Mouse (Mus musculus) cerebellum, postnatal 14 days (tissue): ENCODE data around the gene Olfr1396.
A peak's percentile ranks its signal among the peaks of the same experiment; 100 is the strongest.

Experiments used
- DNase-seq, 2 experiments: peaks; one replicate each; pipeline ENCODE4 v3.0.0; 2021; ENCODE audit warnings: mixed read lengths in 2 of 2

Olfr1396 gene

DNA sequence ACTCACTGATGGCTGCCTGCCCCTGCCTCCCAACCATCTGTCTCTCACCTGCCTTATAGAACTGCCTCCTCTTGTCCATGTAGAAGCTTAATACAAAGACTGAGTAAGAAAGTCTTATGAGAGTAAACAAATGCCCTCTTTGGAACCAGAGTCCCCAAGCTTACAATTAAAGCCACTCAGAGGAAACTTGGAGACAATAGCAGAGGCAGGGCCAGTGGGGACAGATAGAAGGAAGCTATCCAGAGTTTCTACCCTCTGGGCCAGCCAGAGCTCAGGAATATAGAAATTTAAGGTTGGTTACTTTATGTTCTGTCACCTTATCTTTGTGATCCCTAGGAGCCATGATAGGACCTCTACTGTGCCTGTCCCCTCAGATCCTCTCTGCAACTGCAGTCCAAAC is at the start of gene Olfr1396:
Olfr1396 (minus strand) TSS at position 101 of the 400 bp plus-strand sequence.
- no peak for DNase-seq

DNA sequence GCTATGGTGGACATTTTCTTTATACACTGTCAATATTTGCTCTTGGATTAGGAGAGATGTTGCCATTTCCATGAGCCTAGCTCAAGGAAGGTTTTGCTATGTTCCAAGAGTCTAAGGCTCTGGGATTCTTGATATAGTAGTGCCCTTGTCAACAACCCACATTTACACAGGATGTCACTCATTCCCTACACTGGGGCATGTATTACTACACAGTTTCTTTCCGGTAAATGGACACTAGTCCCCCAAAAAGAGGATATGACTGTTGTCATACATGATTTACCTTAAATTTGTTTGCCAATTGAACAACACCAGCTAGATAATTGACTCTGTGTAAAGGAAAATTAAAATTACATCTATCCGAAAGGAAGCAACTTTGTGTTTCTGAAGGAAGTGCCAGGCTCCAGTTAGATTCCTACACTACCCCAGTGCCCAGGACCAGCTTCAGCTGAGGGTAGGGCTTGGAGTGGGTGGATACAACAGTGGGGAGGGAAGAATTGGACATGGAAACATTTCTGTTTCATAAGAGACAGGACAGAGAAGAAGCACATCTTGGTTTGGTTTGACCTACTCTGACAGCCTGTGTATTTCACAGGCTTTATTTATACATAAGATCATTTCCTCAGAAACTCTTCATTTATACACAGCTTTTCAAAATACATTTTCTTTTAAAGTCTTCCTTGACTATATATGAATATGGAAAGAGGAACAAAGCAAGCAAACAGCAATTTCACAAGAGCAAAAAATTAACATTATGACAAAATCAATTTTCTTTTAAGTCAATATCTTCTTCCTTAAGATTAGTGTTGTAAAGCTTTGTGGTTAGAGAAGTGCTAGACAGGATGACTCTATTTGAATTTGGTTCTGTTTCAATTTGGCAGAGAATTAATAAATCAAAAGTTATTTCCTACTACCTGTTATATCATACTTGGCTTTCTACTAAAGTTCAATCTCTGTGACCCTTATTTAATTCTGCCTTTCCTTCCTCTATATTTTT is 42.4 kb upstream of the Olfr1396 start:
- no peak for DNase-seq

DNA sequence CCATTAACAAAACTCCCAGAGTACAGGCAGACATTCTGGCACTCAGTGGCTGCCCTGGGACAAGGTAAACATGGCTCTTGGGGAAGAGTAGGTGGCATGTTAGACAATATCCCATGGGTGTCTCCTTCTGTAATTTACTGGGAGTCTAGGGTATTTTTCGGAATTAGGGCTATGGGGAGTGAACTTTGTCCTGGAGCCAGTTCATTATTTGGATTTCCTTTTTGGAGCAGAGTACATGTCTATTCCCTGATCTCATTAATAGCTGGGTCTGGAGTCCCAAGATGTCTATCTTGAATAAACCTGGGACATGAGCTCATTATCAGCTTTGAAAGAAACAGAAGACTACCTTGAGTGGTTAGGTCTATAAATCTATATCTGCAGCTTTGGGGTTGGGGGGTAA is 39.4 kb upstream of the Olfr1396 start, which contains the start of gene Olfr1394:
Olfr1394 (plus strand) TSS at position 301 of the 400 bp plus-strand sequence.
- no peak for DNase-seq

DNA sequence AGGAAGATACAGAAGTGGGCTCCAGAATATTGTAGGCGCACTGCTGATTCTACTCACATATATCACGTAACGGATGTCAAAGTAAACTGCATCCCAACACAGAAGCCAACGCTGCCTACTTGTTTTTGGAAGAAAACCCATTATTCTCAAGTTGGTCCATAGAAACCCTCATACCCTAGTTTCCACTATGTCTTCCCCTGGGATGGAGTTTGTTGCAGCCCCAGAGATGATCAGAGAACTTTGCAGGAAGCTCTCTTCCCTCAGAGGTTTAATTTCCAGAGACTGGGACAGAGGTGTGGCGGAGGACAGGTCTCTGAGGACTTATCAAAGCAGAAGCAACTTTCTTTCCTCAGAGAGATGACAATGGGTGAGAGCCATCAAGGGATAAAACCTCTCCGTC is 27.3 kb upstream of the Olfr1396 start, which contains the start of gene Olfr1395:
Olfr1395 (plus strand) TSS at position 301 of the 400 bp plus-strand sequence.
- DNase-seq: no peak

DNA sequence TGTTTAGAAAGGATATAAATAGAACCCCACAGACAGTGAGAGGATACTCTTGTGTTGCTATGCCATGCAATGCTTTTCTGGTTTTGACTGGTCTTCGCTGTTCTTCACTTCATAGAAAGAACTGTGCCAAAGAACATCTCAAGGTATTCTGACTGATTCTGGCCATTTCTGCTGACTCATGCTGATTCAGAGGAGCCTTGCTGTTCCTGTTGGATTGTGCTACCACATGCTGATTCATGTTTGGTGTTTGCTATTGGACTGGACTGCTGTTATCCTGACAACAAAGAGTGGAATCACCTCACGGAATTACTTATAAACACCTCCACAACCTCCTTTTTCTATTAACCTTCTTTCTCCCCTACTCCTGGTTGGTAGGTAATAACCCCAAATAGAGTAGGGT is 9.5 kb upstream of the Olfr1396 start:
- no peak for DNase-seq

DNA sequence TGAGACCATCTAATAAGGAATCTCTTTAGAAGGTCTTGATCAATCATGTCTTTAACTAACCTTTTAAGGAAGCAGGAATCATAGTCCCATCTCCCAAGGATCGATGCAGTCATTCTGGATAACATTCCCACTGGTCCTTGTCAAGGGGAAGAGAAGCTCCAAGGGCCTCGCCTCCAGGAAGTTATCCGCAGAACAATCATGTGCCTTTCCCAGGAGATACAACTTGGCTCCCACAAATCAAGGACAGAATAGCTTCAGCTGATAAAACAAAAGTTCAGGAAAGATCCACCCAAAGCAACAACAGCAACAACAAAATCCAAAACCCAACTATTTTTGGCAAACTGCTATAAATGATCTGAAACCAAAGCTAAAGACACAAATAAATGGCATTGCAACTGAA is 5.0 kb upstream of the Olfr1396 start:
- no peak for DNase-seq

DNA sequence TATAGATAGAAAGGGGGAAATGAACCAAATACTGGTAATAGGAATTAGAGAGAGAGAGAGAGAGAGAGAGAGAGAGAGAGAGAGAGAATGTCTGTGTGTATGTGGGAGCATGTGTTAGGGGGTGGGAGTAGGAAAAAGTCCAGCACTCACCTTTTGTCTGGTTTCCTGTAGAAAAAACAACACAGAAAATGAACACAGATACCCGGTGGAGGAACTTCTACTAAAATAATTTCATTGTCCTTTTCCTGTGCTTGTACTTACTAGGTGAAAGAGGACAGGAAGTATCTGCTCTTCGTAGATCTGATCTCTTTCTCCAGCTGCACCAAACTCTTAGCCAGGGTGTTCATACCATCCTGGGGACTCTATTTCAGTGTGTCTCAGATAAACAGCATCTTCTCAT is 516 bp downstream of the Olfr1396 start:
- no peak for DNase-seq

DNA sequence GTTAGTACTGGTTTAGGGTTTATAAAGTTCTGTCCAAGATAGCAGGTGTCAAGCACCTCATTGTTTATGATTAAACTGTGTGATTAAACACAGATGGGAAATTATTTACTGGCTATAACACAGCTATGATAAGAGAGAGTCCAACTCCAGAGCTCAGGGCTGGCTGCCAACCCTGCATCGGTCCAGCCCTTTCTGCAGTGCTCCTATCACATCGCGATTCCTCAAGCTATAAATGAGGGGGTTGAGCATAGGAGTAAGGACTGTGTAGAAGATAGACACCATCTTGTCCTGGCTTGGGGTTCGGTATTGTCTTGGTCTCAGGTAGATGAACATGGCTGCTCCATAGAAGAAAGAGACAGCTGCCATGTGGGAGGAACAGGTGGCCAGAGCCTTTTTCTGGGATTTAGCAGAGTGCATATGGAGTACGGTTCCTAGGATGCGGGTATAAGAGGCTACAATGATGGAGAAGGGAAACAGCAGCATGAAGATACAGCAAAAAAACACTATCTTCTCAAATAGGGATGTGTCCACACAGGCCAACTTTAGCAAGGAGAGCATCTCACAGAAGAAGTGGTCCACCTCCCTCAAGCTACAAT is 2.0 kb downstream of the Olfr1396 start:
- DNase-seq: no peak

DNA sequence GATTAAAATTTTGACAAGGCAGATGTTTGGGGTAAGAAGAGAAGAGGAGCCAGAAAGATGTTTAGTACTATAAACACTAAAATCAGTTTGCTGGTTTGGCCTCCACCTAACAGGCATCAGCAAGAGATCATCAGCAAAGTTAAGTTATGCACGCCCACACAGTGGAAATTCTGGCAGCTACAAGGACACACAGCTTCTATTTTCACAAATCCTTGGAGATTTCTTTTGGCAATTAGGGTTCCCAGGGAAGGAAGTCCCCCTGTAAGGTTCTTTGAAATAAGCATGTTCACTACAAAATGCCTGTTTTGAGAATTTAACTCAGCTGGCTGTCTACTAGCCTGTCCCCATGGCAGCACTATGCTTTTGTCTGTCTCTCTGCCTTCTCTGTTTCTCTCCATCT is 3.7 kb downstream of the Olfr1396 start:
- no peak for DNase-seq

DNA sequence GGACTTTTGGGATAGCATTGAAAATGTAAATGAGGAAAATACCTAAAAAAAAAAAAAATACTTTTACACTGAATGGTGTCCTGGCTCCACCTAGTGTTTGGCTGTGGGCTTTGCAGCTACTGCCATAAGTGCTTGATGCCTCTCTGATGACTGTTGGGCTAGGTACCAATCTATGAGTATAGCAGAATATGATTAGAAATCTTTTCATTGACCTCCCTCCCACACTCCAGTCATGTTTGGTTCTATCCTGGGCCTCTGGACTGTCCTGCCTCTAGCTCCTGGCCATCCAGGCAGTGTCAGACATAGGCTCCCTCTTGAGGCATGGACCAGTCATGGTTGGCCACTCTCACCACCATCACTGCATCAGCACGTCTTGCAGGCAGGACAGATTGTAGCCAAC is 5.8 kb downstream of the Olfr1396 start:
- DNase-seq: peak; percentile 8 to 37

DNA sequence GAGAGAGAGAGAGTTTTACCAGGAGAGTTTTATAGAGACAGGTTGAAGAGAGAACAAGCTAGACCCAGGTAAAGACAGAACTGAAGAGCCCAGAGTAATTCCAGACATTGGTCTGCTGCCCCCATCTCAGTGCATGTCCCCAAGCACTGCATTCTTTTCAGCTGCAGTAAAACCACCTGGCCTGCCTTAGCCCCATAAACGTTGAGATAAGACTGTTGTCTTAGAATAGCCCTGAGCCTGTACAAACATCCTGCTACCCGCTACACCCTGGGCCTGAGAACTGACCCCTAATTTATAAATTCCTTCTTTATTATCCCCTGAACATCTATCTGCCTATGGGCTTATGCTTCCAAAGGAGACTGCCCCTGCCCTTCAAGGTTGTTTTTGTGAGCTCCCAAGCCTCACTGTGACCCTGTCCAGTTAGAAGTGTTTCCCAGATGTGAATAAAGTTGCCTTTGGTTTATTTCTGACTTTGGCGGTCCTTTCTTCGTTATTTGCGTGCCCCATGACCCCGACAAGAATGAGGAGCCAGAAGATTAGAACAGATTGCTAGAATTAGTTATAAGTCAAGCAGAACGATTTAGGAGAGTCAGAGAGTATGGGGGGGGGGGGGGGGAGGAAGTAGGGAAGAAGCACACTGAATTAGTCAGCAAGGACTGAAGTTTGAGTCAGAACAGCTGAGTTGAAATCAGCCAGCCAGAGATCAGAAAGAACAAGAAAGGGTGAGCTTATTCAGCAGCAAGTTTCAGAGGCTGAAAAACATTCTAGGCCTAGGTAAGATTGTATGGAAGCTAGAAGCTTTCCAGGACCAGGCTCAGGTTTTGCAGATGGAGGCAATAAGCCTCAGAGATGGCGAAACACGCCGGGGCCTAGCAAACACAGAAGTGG is 6.8 kb downstream of the Olfr1396 start:
- DNase-seq: no peak

DNA sequence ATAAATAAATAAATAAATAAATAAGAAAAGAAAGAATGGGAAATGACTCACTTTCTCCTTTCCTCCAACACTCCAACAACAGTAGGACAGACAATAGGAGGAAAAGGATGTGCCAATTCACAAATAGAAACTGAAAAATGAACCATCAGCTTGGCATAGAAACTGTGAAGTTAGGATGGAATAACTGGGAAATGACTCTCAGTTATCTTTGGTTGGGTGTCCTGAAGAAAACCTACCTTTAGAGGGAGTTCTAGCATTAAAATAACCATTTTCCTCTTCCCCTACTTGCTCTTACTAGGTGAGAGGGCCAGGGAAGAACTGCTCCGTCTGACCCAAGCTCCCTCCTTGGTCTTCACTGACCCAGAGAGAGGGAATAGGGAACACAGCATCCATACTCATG is 8.9 kb downstream of the Olfr1396 start:
- no peak for DNase-seq

DNA sequence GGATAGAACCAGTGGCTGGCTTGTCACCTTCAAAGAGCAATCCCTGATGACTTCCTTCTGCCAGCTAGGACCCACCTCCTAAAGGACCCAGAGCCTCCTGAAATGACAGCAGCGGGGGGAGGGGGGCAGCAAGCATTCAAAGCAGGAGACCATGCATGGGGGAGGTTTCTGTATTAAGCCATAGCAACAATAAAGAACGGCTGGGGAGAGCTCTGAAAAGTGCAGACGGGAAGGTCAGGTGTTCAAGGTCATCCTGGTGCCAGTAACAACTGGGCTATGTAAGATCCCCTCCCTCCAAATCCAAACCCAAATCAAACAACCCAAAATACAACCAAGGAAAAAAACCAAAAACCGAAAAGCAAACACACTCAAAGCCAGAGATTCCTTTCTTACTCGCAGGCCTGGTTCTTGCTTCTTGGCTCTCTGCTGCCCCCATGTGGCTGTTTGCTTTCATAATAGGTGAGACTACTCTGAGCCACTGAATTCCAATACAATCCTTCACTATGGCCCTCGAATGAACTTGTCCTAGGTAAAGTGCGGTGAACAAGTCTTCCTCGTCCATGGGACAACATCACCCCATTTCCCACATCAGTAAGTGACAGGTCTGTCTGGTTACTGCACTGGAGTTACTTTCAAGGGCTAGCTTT is 11.5 kb downstream of the Olfr1396 start:
- DNase-seq: peak; percentile 90 to 96

DNA sequence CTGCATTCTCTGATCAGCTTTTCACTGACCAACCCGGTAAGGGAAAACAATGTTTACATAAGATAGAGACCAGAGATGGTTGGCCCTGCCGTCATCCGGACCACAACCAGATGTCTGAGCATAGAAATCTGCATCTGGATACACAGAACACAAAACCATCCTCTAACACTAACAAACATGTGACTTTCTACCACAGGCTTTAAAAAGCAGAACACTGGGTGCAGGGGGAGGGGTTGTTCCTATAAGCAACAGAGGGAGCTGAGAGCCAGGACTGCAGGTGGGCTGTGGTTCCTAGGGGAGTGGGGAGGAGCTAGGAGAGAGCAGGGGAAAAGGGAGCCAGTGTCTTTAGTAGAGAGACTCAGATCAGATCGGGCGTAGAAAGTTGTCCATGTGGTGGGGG is 13.2 kb downstream of the Olfr1396 start:
- no peak for DNase-seq

DNA sequence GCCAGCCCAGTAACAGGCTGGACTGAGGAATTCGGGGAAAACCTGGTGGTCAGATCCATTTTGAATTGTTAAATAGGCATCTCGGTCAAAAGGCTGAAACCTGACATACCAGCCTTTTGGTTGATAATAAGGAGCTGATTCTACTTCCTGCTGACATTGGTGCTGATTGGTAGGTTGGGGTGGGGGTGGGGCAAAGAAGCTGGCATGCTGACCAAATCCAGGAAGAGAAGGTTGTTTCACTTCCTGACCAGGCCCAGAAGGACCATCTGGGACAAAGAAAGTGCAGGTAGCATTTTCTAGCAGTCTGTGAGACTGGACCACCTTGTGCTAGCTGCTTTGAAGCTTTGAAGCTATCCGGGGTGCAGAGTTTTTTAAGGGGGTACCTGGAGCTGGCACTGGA is 14.3 kb downstream of the Olfr1396 start:
- DNase-seq: no peak

DNA sequence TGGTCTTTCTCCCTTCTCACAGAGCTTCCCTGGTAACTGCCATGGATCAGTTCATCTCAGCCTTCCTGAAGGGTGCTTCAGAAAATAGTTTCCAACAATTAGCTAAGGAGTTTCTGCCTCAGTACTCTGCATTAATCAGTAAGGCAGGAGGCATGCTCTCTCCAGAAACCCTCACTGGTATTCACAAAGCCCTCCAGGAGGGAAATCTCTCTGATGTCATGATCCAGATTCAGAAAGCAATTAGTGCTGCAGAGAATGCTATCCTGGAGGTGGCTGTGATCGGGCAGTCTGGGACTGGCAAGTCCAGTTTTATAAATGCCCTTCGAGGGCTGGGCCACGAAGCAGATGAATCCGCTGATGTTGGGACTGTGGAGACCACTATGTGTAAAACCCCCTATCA is 19.3 kb downstream of the Olfr1396 start:
- DNase-seq: no peak

DNA sequence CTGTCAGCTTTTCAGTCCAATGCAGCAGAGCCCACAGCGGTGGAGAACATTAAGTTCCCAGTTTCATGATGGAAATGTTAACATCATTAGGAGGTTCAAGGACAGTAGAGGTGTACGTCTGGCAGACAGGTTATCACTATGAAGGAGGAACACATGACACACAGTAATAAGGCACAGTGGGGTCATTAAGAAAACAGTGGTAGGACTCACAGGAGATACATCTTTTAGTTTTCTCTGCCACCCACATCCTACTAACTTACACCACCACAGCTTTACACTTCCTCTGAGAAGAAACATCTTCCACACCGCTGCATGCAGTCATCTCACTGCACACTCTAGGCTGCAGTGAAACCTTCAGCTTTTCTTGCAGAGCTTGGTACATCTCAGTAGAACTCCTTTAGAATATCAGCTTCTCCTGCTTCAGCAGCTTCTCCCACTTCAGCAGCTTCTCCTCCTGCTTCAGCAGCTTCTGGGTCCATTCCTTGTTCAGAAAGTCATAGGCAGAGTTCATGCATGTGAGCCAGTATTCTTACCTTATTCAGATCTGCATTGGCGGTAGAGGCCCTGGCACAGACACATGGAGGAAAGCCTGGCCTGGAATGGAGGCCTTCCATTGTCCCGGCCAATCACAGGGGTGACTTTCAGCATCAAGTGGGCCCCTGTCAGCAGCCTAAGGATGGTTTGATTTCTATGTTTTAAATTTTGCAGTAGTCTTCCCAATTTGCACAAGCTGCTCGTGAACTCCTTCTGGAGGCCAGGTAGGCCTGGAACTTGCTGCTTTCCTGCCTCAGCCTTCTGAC is 20.6 kb downstream of the Olfr1396 start:
- no peak for DNase-seq

DNA sequence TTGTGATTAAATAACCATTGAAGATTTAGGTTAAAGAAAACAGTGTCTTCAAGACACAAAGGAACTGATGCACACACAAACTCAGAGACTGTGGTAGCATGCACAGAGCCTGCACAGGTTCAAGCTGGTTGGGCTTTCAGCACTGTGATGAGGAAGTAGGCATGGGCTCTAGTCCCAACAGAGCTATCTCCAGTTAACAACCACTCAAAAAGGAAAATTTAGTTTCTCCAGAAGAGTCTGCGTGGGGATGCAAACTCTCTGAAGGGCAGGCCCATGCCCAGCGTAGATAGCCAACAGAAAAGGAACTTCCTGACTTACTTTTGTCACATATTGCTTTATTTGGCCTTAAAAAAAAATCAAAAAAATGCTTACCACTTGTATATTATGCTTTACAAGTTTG is 21.9 kb downstream of the Olfr1396 start:
- no peak for DNase-seq

DNA sequence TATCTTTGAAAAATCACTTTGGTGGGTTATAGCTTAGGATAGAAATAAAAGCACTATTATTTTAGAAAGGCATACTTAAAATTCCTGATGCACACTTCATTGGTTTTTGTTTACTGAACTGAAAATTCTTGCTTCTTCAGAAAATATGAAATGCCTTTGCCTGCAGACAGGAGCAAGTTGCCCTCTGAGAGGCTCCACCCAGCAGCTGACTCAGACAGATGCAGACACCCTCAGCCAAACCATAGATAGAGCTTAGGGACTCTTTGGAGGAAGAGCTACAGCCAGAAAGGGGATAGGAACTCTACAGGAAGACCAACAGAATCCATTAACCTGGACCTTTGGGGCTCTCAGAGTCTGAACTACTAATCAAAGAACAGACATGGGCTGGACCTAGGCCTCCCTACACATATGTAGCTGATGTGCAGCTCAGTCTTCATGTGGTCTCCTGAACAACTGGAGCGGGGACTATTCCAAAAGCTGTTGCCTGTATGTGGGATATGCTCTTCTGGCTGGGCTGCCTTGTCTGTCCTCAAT is 22.6 kb downstream of the Olfr1396 start:
- no peak for DNase-seq

DNA sequence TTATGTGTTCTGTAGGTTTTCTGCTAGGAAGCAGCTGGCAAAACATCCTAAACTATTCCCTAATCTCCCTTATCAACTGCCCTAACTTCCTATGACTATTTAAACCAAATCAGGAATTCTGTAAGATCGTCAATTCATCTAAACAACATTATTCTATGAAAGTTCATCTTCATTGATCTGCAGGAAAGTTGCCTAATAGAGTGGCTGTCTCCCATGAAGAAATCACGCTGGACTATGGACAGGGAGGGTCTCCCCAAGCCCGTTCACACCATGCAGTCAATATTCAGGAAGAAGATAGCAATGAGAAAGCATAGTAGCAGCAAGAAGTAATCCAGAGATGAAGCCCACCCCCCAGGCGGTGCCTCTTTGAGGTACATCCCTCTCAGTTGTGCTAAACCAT is 23.5 kb downstream of the Olfr1396 start:
- no peak for DNase-seq

DNA sequence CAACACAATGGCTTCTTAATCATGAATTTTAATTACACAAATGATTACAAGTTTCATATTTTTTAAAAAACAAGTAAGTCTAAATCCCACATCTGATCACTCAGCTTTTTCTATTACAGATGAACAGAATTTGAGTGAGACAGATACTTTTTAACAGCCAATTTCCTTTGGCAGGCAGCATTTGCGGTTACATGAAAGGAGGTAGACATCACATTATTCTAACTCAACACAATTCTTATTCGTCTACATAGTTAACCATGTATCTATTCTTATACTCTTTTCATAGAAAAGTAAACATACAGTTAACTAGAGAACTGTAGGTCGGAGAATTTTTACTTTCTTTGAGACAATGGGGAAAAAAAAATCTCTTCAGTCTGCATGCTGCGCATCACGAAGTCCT is 24.1 kb downstream of the Olfr1396 start:
- no peak for DNase-seq
